Mouse (Mus musculus): Measurements from ENCODE around the gene Sema5b.

DNA sequence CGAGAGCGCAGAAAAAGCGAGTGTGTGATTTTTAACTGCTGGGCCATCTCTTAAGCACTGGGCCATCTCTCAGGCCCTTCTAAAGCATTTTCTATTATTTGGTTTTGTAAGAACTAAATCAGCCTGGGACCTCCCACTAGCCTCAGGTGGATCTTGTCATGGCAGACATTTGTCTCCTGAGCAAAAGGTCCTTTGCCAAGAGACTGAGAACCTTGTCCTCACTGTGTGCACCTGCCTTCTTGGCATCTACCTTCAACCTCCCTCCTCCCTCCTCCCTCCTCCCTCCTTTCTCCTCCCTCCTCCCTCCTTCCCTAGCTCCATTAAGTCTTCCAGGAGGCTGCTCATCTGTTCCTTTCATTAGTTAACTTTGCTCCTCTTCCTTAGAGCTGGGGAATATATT is 32.6 kb downstream of the Sema5b start:
- TF ChIP-seq CTCF (IDR thresholded peaks at IDR 0.05; ENCODE audit: insufficient read depth, low read depth, low read length) (no peak), POLR2A (IDR thresholded peaks at IDR 0.05; ENCODE audit: insufficient read depth, low read depth, low read length) (no peak)
